ENCODE assay signal across 8 mouse cellular contexts in genomic region chr16:5255779-5256496, GRCm38 (mm10). TPM values are rescaled to one million over a fixed set of nuclear protein-coding genes. Genes with fewer than 3 reads are reported as not detected.
DNase-seq lines count a peak whose midpoint lies in the region; ATAC-seq lines count a peak whose summit lies in the region.

Eef2kmt (minus strand) TSS chr16:5255983.

- peak within 1 kb of the TSS; percentile 74 for H3K4me2 ChIP-seq in hindbrain, embryonic 12.5 days (replicated peaks)

- peaks cover 8% of the 10 kb centered on the region for H3K4me1 ChIP-seq in hindbrain, embryonic 12.5 days

- DNase-seq in NIH3T3 (ENCODE audit: low read depth) = peak; percentile 99
- DNase-seq in cerebellum, postnatal 10 days = peak; percentile 98 to 99
- peak; percentile 96 to 98 for DNase-seq in frontal cortex, postnatal 10 days (ENCODE audit: low spot score in 2 of 2)
- DNase-seq in layer of hippocampus, postnatal 14 days (ENCODE audit: low spot score in 2 of 2) = peak; percentile 94 to 97
- DNase-seq in lung, postnatal 14 days = peak; percentile 99
- DNase-seq in retina, adult 2 months (ENCODE audit: low read depth, low spot score) = peak; percentile 90
- DNase-seq in thymus, postnatal 36 days = peak; percentile 99

- peak within 1 kb of the TSS; percentile 58 for H3K27ac ChIP-seq in hindbrain, embryonic 12.5 days

- H3K36me3 ChIP-seq in hindbrain, embryonic 12.5 days = no peaks in the 10 kb centered on the region

- H3K9ac ChIP-seq in hindbrain, embryonic 12.5 days = peak within 1 kb of the TSS; percentile 60

- H3K9me3 ChIP-seq in hindbrain, embryonic 12.5 days (replicated peaks) = no peaks in the 10 kb centered on the region

- H3K4me3 ChIP-seq in hindbrain, embryonic 12.5 days = peak within 1 kb of the TSS; percentile 53

- no peaks in the 10 kb centered on the region for H3K27me3 ChIP-seq in hindbrain, embryonic 12.5 days

- WGBS in hindbrain, embryonic 12.5 days = 2% methylated on average over 56 of the region's 57 CpGs

- ATAC-seq in hindbrain, embryonic 12.5 days (ENCODE audit: low FRiP score) = peak; percentile 96

RNA-seq across cellular contexts. Expression of gene Eef2kmt, which starts in this region (rescaled TPM):
- polyA plus RNA-seq in hindbrain, embryonic 12.5 days (2016; fragmentation: Nextera tagmentation; extraction: Ambion mirVana) = 9.5 and 11.6 TPM in 2 replicates
- total RNA-seq in layer of hippocampus, postnatal 14 days (2021) = 1 to 10 TPM; 3.6 to 4.0 TPM

Comparison
In these comparisons a context has a peak if more than half of its experiments do, and no peak if none do; other contexts are left out.
1. Peak in every context shown above with its lines: DNase-seq, ATAC-seq, H3K4me3 ChIP-seq and H3K27ac ChIP-seq.